ENCODE assay signal across 9 mouse cellular contexts in the genomic region with DNA sequence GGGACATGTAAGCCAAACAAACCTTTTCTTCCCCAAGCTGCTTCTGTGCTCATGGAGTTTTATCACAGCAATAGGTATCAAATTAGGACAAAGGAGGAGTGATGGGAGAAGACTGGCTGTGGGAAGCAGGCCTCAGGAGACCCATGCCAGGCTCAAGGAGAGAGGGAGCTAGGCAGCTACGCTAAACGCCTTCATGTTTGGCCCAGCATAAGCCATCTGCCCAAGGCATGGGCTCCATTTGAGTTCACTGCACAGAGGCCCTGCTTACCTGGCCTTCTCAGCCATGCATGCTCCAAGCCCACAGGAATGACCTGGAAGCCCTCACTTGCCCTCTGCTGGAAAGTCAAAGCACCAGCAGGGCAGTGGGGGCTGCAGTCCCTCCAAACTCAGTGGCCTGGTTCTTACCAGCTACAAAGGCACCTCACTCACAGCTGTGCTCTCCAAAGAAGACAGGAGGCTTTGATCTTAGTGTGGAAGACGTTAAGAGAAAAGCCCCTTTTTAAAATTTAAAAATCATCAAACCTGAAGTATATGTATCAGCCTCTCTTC.
DNase-seq lines count a peak whose midpoint lies in the region; ATAC-seq lines count a peak whose summit lies in the region.
"Had no signal": no experiment of that assay in that cellular context is flagged by ENCODE, and none has a peak within 500 bp of the region (broad histone marks: within the 10 kb centered on the region; RNA-seq: fewer than 3 reads in every experiment).

No protein-coding gene starts in this region.

- H3K36me3 ChIP-seq in heart, embryonic 16.5 days (ENCODE audit: control insufficient read depth, insufficient read depth) = no peaks in the 10 kb centered on the region
- peaks cover 47% of the 10 kb centered on the region for H3K36me3 ChIP-seq in liver, embryonic 13.5 days
- 0 out of 2 replicates have a peak, but pooled peaks cover 5% of the 10 kb centered on the region for H3K36me3 ChIP-seq in liver, embryonic 11.5 days (ENCODE audit: control insufficient read depth, insufficient read depth, low read length)
- peaks cover 12% of the 10 kb centered on the region; the same call in 1 of the 2 replicates for H3K36me3 ChIP-seq in liver, embryonic 15.5 days (replicated peaks)

- H3K4me1 ChIP-seq in heart, embryonic 16.5 days (ENCODE audit: control insufficient read depth, insufficient read depth, low read length) = peaks cover 27% of the 10 kb centered on the region
- H3K4me1 ChIP-seq in liver, embryonic 13.5 days (replicated peaks) = peaks cover 61% of the 10 kb centered on the region
- H3K4me1 ChIP-seq in liver, embryonic 11.5 days (replicated peaks; ENCODE audit: control insufficient read depth, insufficient read depth, low read length) = peaks cover 9% of the 10 kb centered on the region
- peaks cover 55% of the 10 kb centered on the region for H3K4me1 ChIP-seq in liver, embryonic 15.5 days (replicated peaks)

- no peak overlapping the region for H3K9ac ChIP-seq in heart, embryonic 16.5 days (ENCODE audit: low read length)
- H3K9ac ChIP-seq in liver, embryonic 13.5 days = no peak overlapping the region
- no peak overlapping the region; the same call in 1 of the 2 replicates for H3K9ac ChIP-seq in liver, embryonic 11.5 days (ENCODE audit: low read depth, low read length)
- H3K9ac ChIP-seq in liver, embryonic 15.5 days = no peak overlapping the region
- H3K9ac ChIP-seq: limb, embryonic 15.5 days had no signal

- ATAC-seq in heart, embryonic 16.5 days (replicated peaks; ENCODE audit: extremely low read depth, insufficient read depth, low FRiP score) = no peak
- no peak for ATAC-seq in liver, embryonic 13.5 days (ENCODE audit: low read depth)
- ATAC-seq in liver, embryonic 11.5 days (replicated peaks; ENCODE audit: low FRiP score) = no peak
- ATAC-seq in liver, embryonic 15.5 days (ENCODE audit: insufficient read depth) = no peak

- H3K4me3 ChIP-seq in heart, embryonic 16.5 days (ENCODE audit: low read length) = no peak overlapping the region
- no peak overlapping the region for H3K4me3 ChIP-seq in liver, embryonic 13.5 days (replicated peaks)
- no peak overlapping the region for H3K4me3 ChIP-seq in liver, embryonic 11.5 days (ENCODE audit: low read depth, low read length)
- no peak overlapping the region for H3K4me3 ChIP-seq in liver, embryonic 15.5 days (replicated peaks)
- H3K4me3 ChIP-seq: limb, embryonic 15.5 days had no signal

- no peak overlapping the region for H3K4me2 ChIP-seq in heart, embryonic 16.5 days (ENCODE audit: low read depth, low read length)
- no peak overlapping the region for H3K4me2 ChIP-seq in liver, embryonic 13.5 days
- no peak overlapping the region for H3K4me2 ChIP-seq in liver, embryonic 11.5 days
- H3K4me2 ChIP-seq in liver, embryonic 15.5 days = no peak overlapping the region
- H3K4me2 ChIP-seq: limb, embryonic 15.5 days had no signal

- no peak for DNase-seq in heart, adult 8-10 months (ENCODE audit: low spot score)
- DNase-seq in liver, embryonic 13.5 days = no peak
- no peak for DNase-seq in liver, embryonic 11.5 days (ENCODE audit: low spot score)
- peak; percentile 41 to 54 for DNase-seq in thymus, postnatal 10 days (ENCODE audit: low spot score in 2 of 2)
- no peak for DNase-seq in right cerebral cortex, postnatal 14 days
- DNase-seq: kidney, postnatal 10 days had no signal

- WGBS in heart, embryonic 16.5 days = 71% methylated on average over 3 of the region's 3 CpGs
- WGBS in liver, embryonic 13.5 days (ENCODE audit: insufficient replicate concordance) = 80% methylated on average over 3 of the region's 3 CpGs
- WGBS in liver, embryonic 11.5 days = 77% methylated on average over 3 of the region's 3 CpGs
- WGBS in liver, embryonic 15.5 days (ENCODE audit: insufficient replicate concordance) = 74% methylated on average over 3 of the region's 3 CpGs

- H3K27me3 ChIP-seq in heart, embryonic 16.5 days (ENCODE audit: control insufficient read depth, insufficient read depth, low read length) = no peaks in the 10 kb centered on the region
- H3K27me3 ChIP-seq in liver, embryonic 13.5 days = no peaks in the 10 kb centered on the region
- no peaks in the 10 kb centered on the region for H3K27me3 ChIP-seq in liver, embryonic 11.5 days (replicated peaks; ENCODE audit: control insufficient read depth, insufficient read depth, low read length)
- no peaks in the 10 kb centered on the region for H3K27me3 ChIP-seq in liver, embryonic 15.5 days
- H3K27me3 ChIP-seq: limb, embryonic 15.5 days had no signal

- no peaks in the 10 kb centered on the region for H3K9me3 ChIP-seq in heart, embryonic 16.5 days (replicated peaks; ENCODE audit: control insufficient read depth, low read length)
- H3K9me3 ChIP-seq in liver, embryonic 13.5 days (replicated peaks) = no peaks in the 10 kb centered on the region
- H3K9me3 ChIP-seq in liver, embryonic 11.5 days (ENCODE audit: control insufficient read depth, low read length) = no peaks in the 10 kb centered on the region
- H3K9me3 ChIP-seq in liver, embryonic 15.5 days (replicated peaks) = no peaks in the 10 kb centered on the region
- H3K9me3 ChIP-seq: limb, embryonic 15.5 days had no signal

- H3K27ac ChIP-seq in heart, embryonic 16.5 days (ENCODE audit: low read length) = peak overlapping the region; percentile 87
- 0 out of 2 replicates have a peak overlapping the region, but pooled peaks have one; percentile 43 for H3K27ac ChIP-seq in liver, embryonic 13.5 days
- no peak overlapping the region for H3K27ac ChIP-seq in liver, embryonic 11.5 days (ENCODE audit: low read depth, low read length)
- H3K27ac ChIP-seq in liver, embryonic 15.5 days (replicated peaks) = 0 out of 2 replicates have a peak overlapping the region, but pooled peaks have one; percentile 45

Comparison
In these comparisons a context has a peak if more than half of its experiments do, and no peak if none do; other contexts are left out.
1. DNase-seq: peak in thymus, postnatal 10 days (2 of 2); none in heart, adult 8-10 months (single experiment), liver, embryonic 13.5 days (single experiment), liver, embryonic 11.5 days (single experiment) and right cerebral cortex, postnatal 14 days (single experiment).